Mouse (Mus musculus): ENCODE data around the gene Arhgef33.

DNA sequence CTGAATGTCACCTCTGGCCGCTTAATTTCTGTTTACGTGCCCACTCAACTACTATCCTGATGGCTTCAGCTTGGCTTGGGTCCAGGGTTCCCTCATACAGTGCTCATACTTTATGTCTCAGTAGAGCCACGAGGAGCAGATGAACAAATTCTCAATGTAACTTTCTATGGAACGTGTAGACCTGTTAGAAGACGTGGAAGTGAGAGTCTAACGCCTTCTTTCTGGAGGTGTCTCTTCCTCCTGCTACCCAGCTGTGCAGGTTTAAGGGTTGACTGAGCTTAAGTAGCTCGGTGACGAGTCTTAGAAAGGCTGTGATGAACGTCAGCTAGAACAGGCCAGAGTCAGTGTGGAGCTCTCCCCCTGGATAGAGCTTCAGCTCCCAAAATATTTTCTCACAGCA lies 61.4 kb downstream of the Arhgef33 start:
- TF ChIP-seq EP300 (IDR thresholded peaks at IDR 0.05; ENCODE audit: insufficient read depth, low read depth, low read length) (no peak), CTCF (IDR thresholded peaks at IDR 0.05) (no peak), POLR2A (IDR thresholded peaks at IDR 0.05; ENCODE audit: insufficient read depth, low read depth, low read length) (no peak)
